Mouse (Mus musculus): ENCODE measurements around the gene Aicda. TPM values are rescaled to one million over a fixed set of nuclear protein-coding genes. Genes with fewer than 3 reads are reported as not detected.

The Aicda gene
- total and polyA plus RNA-seq, 3 experiments = not detected

GRCm38 (mm10) chr6:122592905-122593304 is 39.3 kb downstream of the Aicda start:
- Histone ChIP-seq H3K27me3 (ENCODE audit: insufficient read depth, low read length) (no peaks in the 10 kb centered on the region), H3K4me1 (ENCODE audit: insufficient read depth, low read depth, low read length) (no peaks in the 10 kb centered on the region), H3K4me3 (ENCODE audit: low read depth, low read length) (no peak overlapping the region), H3K36me3 (replicated peaks) (peaks cover 38% of the 10 kb centered on the region), H3K9me3 (replicated peaks) (no peaks in the 10 kb centered on the region)
- DNase-seq (ENCODE audit: low spot score) = no peak
- no peak for ATAC-seq (ENCODE audit: extremely low read depth, insufficient number of reproducible peaks, low FRiP score, poor library complexity, severe bottlenecking)
- TF ChIP-seq GATA2 (IDR thresholded peaks at IDR 0.05; ENCODE audit: borderline replicate concordance, low read depth, low read length) = no peak
- no peak for TF ChIP-seq GATA1 (IDR thresholded peaks at IDR 0.05; ENCODE audit: borderline replicate concordance, low read length)
- TF ChIP-seq POLR2AphosphoS5 (IDR thresholded peaks at IDR 0.05; ENCODE audit: insufficient replicate concordance, low read depth, low read length) = no peak
- no peak for TF ChIP-seq CTCF (IDR thresholded peaks at IDR 0.05; ENCODE audit: low read depth, low read length)
- TF ChIP-seq TAL1 (conservative IDR thresholded peaks at IDR 0.05; ENCODE audit: low read depth, low read length) = no peak

- DNase-seq (ENCODE audit: low spot score) (no peak), ATAC-seq (ENCODE audit: extremely low read depth, insufficient number of reproducible peaks, low FRiP score, poor library complexity, severe bottlenecking) (no peak)
- no peaks in the 10 kb centered on the region for H3K27me3 ChIP-seq (ENCODE audit: insufficient read depth, low read length)
- no peak for TF ChIP-seq TAL1 (conservative IDR thresholded peaks at IDR 0.05; ENCODE audit: low read depth, low read length)
- no peak for TF ChIP-seq GATA1 (IDR thresholded peaks at IDR 0.05; ENCODE audit: borderline replicate concordance, low read length)
- no peak for TF ChIP-seq POLR2AphosphoS5 (IDR thresholded peaks at IDR 0.05; ENCODE audit: insufficient replicate concordance, low read depth, low read length)
- TF ChIP-seq GATA2 (IDR thresholded peaks at IDR 0.05; ENCODE audit: borderline replicate concordance, low read depth, low read length) = no peak
- TF ChIP-seq CTCF (IDR thresholded peaks at IDR 0.05; ENCODE audit: low read depth, low read length) = no peak
- no peak overlapping the region for H3K4me3 ChIP-seq (ENCODE audit: low read depth, low read length)
- peaks cover 5% of the 10 kb centered on the region; the same call in 1 of the 2 replicates for H3K4me1 ChIP-seq (ENCODE audit: insufficient read depth, low read depth, low read length)
- H3K9me3 ChIP-seq (replicated peaks) = no peaks in the 10 kb centered on the region
- peaks cover 48% of the 10 kb centered on the region for H3K36me3 ChIP-seq (replicated peaks)
Measured at GRCm38 (mm10) chr6:122595637-122596036, 42.0 kb downstream of the Aicda start.

GRCm38 (mm10) chr6:122596608-122597007 is 43.0 kb downstream of the Aicda start:
- Histone ChIP-seq H3K27me3 (ENCODE audit: insufficient read depth, low read length) (no peaks in the 10 kb centered on the region), H3K4me3 (ENCODE audit: low read depth, low read length) (no peak overlapping the region), H3K36me3 (replicated peaks) (peaks cover 41% of the 10 kb centered on the region), H3K4me1 (ENCODE audit: insufficient read depth, low read depth, low read length) (peaks cover 7% of the 10 kb centered on the region; the same call in 1 of the 2 replicates), H3K9me3 (replicated peaks) (no peaks in the 10 kb centered on the region)
- TF ChIP-seq CTCF (IDR thresholded peaks at IDR 0.05; ENCODE audit: low read depth, low read length) (no peak), POLR2AphosphoS5 (IDR thresholded peaks at IDR 0.05; ENCODE audit: insufficient replicate concordance, low read depth, low read length) (no peak), GATA2 (IDR thresholded peaks at IDR 0.05; ENCODE audit: borderline replicate concordance, low read depth, low read length) (no peak), TAL1 (conservative IDR thresholded peaks at IDR 0.05; ENCODE audit: low read depth, low read length) (no peak), GATA1 (IDR thresholded peaks at IDR 0.05; ENCODE audit: borderline replicate concordance, low read length) (no peak)
- no peak for DNase-seq (ENCODE audit: low spot score)
- no peak for ATAC-seq (ENCODE audit: extremely low read depth, insufficient number of reproducible peaks, low FRiP score, poor library complexity, severe bottlenecking)

GRCm38 (mm10) chr6:122598014-122598413 is 44.4 kb downstream of the Aicda start:
- no peak for DNase-seq (ENCODE audit: low spot score)
- TF ChIP-seq GATA1 (IDR thresholded peaks at IDR 0.05; ENCODE audit: borderline replicate concordance, low read length) (no peak), GATA2 (IDR thresholded peaks at IDR 0.05; ENCODE audit: borderline replicate concordance, low read depth, low read length) (no peak), POLR2AphosphoS5 (IDR thresholded peaks at IDR 0.05; ENCODE audit: insufficient replicate concordance, low read depth, low read length) (no peak), CTCF (IDR thresholded peaks at IDR 0.05; ENCODE audit: low read depth, low read length) (no peak), TAL1 (conservative IDR thresholded peaks at IDR 0.05; ENCODE audit: low read depth, low read length) (no peak)
- H3K9me3 ChIP-seq (replicated peaks) = no peaks in the 10 kb centered on the region
- H3K27me3 ChIP-seq (ENCODE audit: insufficient read depth, low read length) = no peaks in the 10 kb centered on the region
- peaks cover 17% of the 10 kb centered on the region for H3K4me1 ChIP-seq (ENCODE audit: insufficient read depth, low read depth, low read length)
- no peak for ATAC-seq (ENCODE audit: extremely low read depth, insufficient number of reproducible peaks, low FRiP score, poor library complexity, severe bottlenecking)
- H3K4me3 ChIP-seq (ENCODE audit: low read depth, low read length) = no peak overlapping the region
- peaks cover 34% of the 10 kb centered on the region for H3K36me3 ChIP-seq (replicated peaks)

GRCm38 (mm10) chr6:122598436-122598835 is 44.8 kb downstream of the Aicda start:
- ATAC-seq (ENCODE audit: extremely low read depth, insufficient number of reproducible peaks, low FRiP score, poor library complexity, severe bottlenecking) = no peak

GRCm38 (mm10) chr6:122599054-122599737 is 45.6 kb downstream of the Aicda start:
- Histone ChIP-seq H3K4me1 (ENCODE audit: insufficient read depth, low read depth, low read length) (peaks cover 21% of the 10 kb centered on the region), H3K9me3 (replicated peaks) (no peaks in the 10 kb centered on the region), H3K4me3 (ENCODE audit: low read depth, low read length) (no peak overlapping the region), H3K27me3 (ENCODE audit: insufficient read depth, low read length) (no peaks in the 10 kb centered on the region), H3K36me3 (replicated peaks) (peaks cover 34% of the 10 kb centered on the region)
- DNase-seq (ENCODE audit: low spot score) (no peak), ATAC-seq (ENCODE audit: extremely low read depth, insufficient number of reproducible peaks, low FRiP score, poor library complexity, severe bottlenecking) (no peak)
- TF ChIP-seq POLR2AphosphoS5 (IDR thresholded peaks at IDR 0.05; ENCODE audit: insufficient replicate concordance, low read depth, low read length) (no peak), GATA1 (IDR thresholded peaks at IDR 0.05; ENCODE audit: borderline replicate concordance, low read length) (no peak), CTCF (IDR thresholded peaks at IDR 0.05; ENCODE audit: low read depth, low read length) (no peak), GATA2 (IDR thresholded peaks at IDR 0.05; ENCODE audit: borderline replicate concordance, low read depth, low read length) (no peak), TAL1 (conservative IDR thresholded peaks at IDR 0.05; ENCODE audit: low read depth, low read length) (no peak)

More at GRCm38 (mm10) chr6:122598436-122598835, 44.8 kb downstream of the Aicda start:
- no peak for DNase-seq (ENCODE audit: low spot score)
- no peaks in the 10 kb centered on the region for H3K9me3 ChIP-seq (replicated peaks)
- no peak for TF ChIP-seq CTCF (IDR thresholded peaks at IDR 0.05; ENCODE audit: low read depth, low read length)
- TF ChIP-seq GATA2 (IDR thresholded peaks at IDR 0.05; ENCODE audit: borderline replicate concordance, low read depth, low read length) = no peak
- no peak for TF ChIP-seq TAL1 (conservative IDR thresholded peaks at IDR 0.05; ENCODE audit: low read depth, low read length)
- TF ChIP-seq POLR2AphosphoS5 (IDR thresholded peaks at IDR 0.05; ENCODE audit: insufficient replicate concordance, low read depth, low read length) = no peak
- no peak for TF ChIP-seq GATA1 (IDR thresholded peaks at IDR 0.05; ENCODE audit: borderline replicate concordance, low read length)
- no peaks in the 10 kb centered on the region for H3K27me3 ChIP-seq (ENCODE audit: insufficient read depth, low read length)
- H3K4me3 ChIP-seq (ENCODE audit: low read depth, low read length) = no peak overlapping the region
- peaks cover 34% of the 10 kb centered on the region for H3K36me3 ChIP-seq (replicated peaks)
- peaks cover 17% of the 10 kb centered on the region for H3K4me1 ChIP-seq (ENCODE audit: insufficient read depth, low read depth, low read length)
